Mouse (Mus musculus) cerebellum, adult (tissue): ENCODE data around the gene Spop.
"Not testable (repeated sequence)": the region's sequence is repeated elsewhere in the genome, so short reads cannot be mapped to it uniquely, and the experiment has no call there.

Experiments used
- ATAC-seq: cut with Nextera tagmentation; 2 replicates; pipeline ENCODE4 v1.9.2; 2017; ENCODE audit warnings: mild to moderate bottlenecking, moderate library complexity, mixed read lengths; ENCODE audit not compliant: insufficient number of reproducible peaks, low FRiP score, low TSS enrichment

Gene Spop

DNA sequence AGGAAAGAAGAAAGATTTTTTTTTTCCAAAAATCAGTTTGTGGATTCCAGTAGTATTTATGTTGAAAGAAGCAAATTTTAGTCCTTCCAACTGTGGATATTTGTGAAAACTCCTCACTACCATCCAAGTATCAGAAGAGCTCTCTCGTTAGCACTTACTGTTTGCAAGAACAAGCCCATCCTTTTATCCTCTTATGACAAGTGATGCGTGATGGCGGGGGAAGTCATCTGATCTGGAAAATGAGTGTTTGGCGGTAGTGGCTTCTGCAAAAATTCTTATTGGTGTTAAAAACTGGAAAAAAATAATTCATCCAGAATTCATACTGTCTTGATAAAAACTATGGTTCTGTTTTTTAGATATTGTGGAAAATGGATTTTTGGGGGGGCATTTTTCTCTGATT is 78.4 kb downstream of the Spop start:
- ATAC-seq = no peak

DNA sequence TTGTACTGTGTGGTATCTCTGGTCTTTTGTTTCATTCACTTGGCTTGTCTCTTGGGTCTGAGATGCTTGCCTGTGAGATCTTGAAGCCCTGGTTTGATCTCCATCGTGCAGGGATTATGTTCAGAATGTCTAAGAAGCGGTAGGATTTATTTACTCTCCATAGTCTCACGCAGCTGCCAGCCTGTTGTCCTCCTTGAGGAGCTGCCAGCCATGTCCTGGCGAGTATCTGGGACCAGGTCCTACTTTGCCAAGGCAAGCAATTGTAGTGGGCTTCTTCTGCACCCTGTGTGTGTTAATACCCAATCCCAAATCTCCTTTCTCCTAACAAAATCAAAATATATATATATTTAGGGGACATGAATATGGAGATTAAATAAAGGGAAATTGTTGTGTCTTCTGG is 79.1 kb downstream of the Spop start:
- ATAC-seq = no peak

- ATAC-seq = no peak
These were observed 80.1 kb downstream of the Spop start for GRCm38 (mm10) chr11:95493950-95494349.

- ATAC-seq = no peak
These were observed 80.5 kb downstream of the Spop start for GRCm38 (mm10) chr11:95494374-95494773.

GRCm38 (mm10) chr11:95495883-95496282 is 82.0 kb downstream of the Spop start:
- no peak for ATAC-seq

DNA sequence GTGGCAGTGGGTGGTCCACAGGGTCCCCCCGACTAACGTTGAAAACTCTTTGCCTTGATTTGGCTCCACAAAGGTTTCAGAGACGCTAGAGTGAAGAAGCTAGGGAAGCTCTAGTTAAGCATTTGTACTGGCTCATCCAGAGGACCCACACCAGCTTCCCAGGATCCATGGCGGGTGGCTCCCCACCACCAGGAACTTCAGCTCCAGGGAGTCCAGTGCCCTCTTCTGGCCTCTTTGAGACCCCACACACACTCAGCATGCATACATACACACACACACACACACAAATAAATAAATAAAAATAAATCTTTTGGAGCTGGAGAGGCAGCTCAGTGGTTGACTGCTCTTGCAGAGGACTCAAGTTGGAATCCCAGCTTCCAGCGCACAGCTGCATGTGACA is 84.0 kb downstream of the Spop start:
- no peak for ATAC-seq

GRCm38 (mm10) chr11:95500412-95500811 is 86.5 kb downstream of the Spop start:
- no peak for ATAC-seq

DNA sequence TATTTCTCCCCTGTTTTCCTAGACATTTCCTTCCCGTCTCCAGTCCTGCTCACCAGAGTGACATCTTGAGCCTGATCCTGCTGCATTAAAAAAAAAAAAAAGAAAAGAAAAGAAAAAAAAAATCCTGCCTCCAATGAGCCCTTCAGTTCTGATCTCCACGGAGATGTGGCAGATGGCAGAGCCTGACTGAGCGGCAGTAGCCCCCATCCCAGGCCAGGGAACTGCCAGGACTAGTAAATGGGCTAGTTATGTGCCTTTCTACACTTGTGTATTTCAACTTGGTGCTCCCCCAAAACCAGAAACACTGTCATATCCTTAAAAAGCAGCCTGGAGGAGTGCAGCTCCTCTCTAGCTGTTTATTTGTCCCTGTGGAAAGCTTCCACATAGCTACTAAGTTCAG is 87.0 kb downstream of the Spop start:
- ATAC-seq = peak; percentile 45; the same call in 1 of the 2 replicates

GRCm38 (mm10) chr11:95501826-95502225 is 87.9 kb downstream of the Spop start:
- not testable (repeated sequence) for ATAC-seq

- no peak for ATAC-seq
These were observed 89.8 kb downstream of the Spop start for GRCm38 (mm10) chr11:95503581-95504180.

- no peak for ATAC-seq
These were observed 90.4 kb downstream of the Spop start for GRCm38 (mm10) chr11:95504271-95504731.

- no peak for ATAC-seq
These were observed 93.3 kb downstream of the Spop start for GRCm38 (mm10) chr11:95507041-95507716.

DNA sequence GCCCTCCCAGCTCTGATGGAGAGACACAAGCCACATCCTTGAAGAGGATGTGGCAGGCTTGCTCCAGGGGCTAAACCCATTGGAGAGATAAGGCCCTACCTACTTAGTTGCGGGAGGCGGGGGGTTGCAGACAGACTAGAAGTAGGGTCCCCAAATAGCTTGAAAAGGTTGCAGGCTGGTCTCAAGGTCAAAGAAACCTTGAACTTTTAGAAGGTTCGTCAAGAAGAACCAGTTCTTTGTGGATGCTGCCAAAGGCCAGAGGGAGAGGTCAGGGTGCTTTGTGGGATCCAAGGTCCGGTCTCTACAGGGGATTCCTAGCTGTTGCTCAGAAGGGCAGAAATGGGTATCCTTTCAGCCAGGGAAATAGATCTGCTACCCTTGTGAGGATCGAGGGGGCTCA is 93.9 kb downstream of the Spop start:
- ATAC-seq = no peak

GRCm38 (mm10) chr11:95508211-95508926 is 94.5 kb downstream of the Spop start:
- no peak for ATAC-seq

DNA sequence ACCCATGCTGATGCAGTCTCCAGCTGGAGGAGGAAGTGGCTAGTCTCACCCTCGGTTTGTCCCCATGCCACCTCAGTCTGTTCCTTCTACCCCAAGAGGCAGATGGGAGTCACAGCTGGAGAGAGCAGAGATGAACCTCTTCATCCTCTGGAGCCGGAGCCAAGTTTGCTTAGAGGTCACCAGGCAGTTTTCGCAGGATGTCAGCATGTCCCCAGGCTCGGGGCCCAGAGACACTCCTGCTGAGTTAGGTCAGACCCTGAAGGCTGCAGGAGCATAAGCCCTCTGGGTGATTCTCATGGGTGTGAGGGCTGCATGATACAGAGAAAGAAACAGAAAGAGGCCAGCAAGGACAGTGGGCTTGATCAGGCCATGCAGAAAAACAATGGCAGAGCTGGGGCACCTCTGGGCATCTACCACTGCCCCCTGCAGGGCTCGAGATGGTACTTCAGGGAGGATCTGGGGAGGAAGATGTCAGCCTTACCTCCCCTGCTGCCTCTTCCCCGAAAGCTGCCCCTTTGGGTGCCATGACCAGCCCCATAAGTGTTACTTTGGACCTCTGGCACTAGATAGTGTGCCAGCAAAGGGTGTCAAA is 95.3 kb downstream of the Spop start:
- no peak for ATAC-seq

- no peak for ATAC-seq
These were observed 96.8 kb downstream of the Spop start for GRCm38 (mm10) chr11:95510631-95511030.

DNA sequence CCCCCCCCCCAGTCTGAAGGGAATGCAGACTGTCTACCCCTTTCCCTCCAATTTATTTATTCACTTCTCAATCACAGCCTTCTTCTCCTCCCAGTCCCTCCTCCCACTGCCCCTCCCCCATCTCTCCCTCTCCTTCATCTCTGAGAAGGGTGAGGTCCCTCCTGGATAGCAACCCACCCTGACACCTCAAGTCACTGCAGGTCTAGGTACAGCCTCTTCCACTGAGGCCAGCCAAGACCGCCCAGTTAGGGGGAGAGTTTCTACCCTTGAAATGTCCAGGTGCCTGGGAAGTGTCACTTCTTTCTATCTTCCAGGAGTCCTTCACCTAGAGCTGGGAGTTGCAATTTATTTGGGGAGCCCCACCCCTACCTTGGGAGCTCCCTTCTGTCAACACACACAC is 98.0 kb downstream of the Spop start:
- no peak for ATAC-seq

- no peak for ATAC-seq
These were observed 98.5 kb downstream of the Spop start for GRCm38 (mm10) chr11:95512383-95512782.

DNA sequence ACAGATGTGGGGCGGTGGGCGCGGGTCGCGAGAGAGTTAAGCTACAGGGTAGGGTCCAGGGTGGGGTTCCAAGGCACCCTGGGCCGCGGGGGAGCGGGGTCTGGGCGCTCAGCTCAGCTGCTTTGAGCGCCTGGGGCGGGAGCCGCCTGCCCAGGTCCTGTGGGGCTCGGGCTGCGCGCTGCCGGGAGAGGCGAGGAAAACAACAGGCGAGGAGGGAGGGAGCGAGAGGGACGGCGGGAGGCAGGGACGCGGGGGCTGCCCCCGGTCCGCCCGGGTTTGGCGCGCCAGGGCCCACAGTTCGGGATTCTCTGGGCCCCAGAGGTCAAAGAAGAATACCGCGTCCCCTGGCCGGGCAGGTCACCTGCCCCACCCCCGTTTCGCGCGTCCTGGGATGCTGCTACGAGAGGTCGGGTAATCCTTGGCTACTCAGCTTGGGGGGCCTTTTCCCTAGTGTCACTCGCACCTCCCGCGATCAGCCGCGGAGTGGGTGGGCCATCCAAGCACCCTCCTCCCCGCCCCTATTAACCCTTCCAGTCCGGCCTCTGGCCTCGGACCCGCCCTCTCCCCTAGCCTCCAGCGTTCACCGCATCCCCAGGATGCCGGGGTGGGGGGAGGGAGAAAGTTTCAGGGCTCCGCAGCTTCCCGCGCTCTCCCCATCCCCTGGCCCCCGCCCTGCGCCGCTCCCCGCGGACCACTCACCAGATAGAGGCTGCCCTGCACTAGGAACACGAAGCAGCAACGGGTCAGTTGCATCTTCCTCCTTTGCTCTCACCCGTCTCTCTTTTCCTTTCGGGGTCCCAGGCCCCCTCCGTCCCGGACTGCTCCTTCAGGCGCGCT is 99.8 kb downstream of the Spop start:
- no peak for ATAC-seq

DNA sequence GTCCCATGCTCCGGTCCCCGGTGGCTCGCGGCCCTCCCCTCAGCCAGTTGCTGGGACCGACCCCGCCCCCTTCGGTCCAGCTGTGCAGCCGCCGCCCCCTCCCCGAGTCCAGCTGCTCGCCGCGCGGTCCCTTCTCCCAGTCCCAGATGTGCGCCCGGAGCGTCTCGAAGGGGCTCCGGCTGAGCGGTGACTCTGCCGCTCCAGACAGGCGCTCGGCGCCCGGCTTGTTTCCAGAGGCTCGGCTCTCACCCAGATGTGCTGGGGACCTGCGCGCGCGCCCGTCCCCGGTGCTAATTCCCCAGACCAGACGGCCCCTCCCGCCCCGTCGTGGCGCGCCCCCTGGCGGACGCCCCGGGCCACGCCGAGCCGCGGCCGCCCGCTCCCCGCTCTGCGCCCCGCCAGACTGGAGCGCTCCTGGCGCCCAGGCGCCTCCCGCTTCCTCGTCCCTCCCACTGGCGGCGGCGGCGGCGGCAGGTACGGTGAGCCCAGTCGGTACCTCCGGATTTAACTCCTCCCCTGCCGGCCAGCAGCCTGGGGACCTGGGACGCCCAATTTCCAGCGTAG is 100.5 kb downstream of the Spop start, which contains the start of gene Nxph3:
Gene Nxph3, minus strand, starts transcription at position 273 of the 564 bp plus-strand sequence.
- peak; percentile 32; the same call in 1 of the 2 replicates for ATAC-seq
